Mouse (Mus musculus): ENCODE results near the gene Lrfn3.

Lrfn3 gene

DNA sequence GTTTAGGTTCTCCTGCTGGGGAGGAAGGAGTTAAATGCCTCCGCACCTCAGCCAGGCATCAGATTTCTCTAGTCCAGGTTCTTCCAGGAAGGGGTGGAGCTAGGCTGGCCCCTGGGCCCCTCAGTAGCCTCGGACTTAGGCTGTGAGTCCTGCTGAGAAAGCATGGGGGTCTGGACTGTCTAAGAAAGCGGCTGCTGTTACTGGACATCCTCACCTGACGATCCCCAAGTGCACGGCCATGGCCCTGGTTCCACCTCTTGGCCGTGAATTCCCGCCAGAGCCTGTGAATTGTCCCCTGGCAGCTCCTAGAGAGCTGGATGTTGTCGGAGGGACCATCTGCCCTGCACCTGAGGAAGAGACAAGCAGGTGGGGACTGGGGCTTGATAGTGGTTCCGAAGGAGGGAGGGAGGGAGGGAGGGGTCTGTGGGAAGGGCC, 47.8 kb downstream of the Lrfn3 start, which contains the start of gene Syne4:
Gene Syne4 (plus strand): TSS at position 87 of the 435 bp plus-strand sequence.
- no peak for DNase-seq (ENCODE audit: low spot score)

- no peak for DNase-seq (ENCODE audit: low spot score)
These were observed 48.8 kb downstream of the Lrfn3 start for GRCm38 (mm10) chr7:30313666-30314320.

DNA sequence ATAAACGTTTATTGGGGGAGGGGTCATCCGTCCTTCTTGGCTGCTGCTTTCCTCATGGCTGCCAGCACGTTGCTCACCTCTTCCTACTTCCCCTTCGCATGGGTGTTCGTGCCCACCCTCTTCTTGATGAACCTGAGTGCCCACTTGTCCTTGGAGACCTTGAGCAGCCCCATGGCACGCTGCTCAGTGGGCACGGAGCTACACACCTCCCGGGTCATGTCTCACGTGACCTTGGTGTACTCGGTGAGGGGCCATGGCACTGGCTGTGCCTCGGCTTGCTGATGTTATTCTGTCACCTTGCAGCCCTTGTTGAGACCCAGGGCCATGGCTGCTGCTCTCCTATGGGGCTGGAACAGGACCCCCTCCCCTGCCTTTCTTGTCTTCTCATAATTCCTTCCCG, 52.4 kb downstream of the Lrfn3 start:
- no peak for DNase-seq (ENCODE audit: low spot score)

- no peak for DNase-seq (ENCODE audit: low spot score)
These were observed 53.0 kb downstream of the Lrfn3 start for GRCm38 (mm10) chr7:30309395-30310129.

DNA sequence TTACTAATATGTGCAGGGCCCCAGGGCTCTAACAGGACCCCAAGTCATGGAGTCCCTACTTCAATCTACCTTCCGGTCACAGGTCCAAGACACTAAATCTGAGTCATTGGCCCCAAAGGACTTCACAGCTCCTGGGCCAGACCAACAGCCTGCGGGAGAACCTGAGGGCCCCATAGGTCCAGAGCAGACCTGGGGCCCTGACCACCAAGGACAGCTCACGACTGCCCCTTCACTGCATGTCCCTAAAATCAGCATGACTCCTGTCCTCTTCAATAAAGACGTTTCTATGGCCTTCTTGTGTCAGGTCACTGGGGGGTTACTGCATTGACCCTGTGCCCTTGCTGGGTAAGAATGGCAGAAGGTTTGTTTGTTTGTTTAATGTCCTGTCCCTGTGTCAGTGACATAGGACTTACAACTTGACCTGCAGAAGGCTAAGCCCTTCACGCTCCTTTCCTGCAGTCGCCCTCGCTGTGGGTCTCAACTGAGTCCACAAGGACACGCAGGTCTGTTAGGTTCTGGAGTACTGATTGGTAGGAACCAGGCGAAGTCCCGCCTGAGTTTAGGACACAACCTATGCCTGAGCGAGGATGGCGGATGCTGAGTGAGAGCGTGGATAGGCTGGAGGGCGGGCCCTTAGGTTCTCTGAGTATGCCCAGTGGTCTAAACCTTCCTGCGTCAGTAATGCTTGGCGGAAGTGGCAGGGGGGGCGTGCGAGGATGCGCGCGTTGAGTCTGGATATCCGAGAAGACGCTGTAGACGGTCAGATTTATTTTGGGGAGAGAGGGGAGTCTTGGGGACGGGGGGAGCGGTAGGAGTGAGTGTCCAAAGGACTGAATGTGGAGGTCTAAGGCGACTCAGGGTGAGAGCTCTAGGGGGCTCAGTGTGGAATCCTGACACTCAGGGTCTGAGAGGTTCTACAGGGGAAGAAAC, 54.2 kb downstream of the Lrfn3 start, which contains the start of gene Alkbh6:
Gene Alkbh6 (plus strand): TSS at position 642 of the 930 bp plus-strand sequence.
- DNase-seq (ENCODE audit: low spot score) = peak; percentile 93

DNA sequence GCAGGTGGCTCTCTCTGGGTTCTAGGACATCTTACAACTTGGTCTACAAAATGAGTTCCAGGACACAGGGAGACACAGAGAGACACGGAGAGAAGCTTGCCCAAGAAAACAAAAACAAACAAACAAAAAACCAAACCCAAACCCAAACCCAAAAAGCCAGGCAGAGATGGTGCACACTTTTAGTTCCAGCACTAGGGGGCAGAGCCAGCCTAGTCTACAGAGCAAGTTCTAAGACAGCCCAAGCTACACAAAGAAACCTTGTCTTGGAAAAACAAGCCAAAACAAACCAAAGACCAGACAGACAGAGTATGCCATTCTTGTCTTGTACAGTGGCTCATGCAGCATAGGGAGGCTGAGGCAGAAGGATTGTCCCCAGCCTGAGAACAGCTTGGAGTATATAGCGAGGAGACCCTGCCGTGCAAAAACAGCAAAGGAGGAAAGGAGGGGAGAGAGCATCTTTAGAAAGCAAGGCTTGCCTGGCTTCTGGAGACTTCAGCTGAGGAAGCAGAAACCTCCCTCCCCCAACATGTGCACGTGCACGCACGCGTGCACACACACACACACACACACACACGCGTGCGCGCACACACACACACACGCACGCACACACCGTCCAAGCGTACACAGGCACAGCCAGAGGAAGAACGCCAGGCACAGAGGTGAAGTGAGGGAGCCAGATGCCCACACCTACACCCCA, 56.3 kb downstream of the Lrfn3 start:
- DNase-seq (ENCODE audit: low spot score) = no peak
